Mouse (Mus musculus) limb, embryonic 11.5 days (tissue): ENCODE measurements around the gene Tldc1. TPM values are rescaled to one million over a fixed set of nuclear protein-coding genes. Genes with fewer than 3 reads are reported as not detected.

Experiments
- ATAC-seq: fragments of 200-750 bp; cut with Nextera tagmentation; 2 replicates; pipeline ENCODE4 v1.8.0; 2017; ENCODE audit warnings: low read depth; ENCODE audit not compliant: insufficient number of reproducible peaks, low FRiP score, low TSS enrichment
- DNase-seq: peaks from one replicate; pipeline ENCODE4 v3.0.0-alpha.2; 2015; ENCODE audit warnings: low spot score
- H3K27ac ChIP-seq: fragments of 300-500 bp; sonication (generic); replicated peaks from 2 replicates; pipeline ENCODE4 v1.5.1; 2014; ENCODE audit warnings: low read depth, mild to moderate bottlenecking, low read length
- H3K27me3 ChIP-seq: fragments of 300-500 bp; sonication (generic); 2 replicates; pipeline ENCODE4 v1.6.1; 2014; ENCODE audit warnings: mild to moderate bottlenecking, low read length, mixed read lengths; ENCODE audit not compliant: control insufficient read depth, insufficient read depth
- H3K36me3 ChIP-seq: fragments of 300-500 bp; sonication (generic); 2 replicates; pipeline ENCODE4 v1.6.1; 2014; ENCODE audit warnings: mild to moderate bottlenecking, low read length, moderate library complexity, mixed read lengths; ENCODE audit not compliant: control insufficient read depth, insufficient read depth
- H3K4me1 ChIP-seq: fragments of 300-500 bp; sonication (generic); 2 replicates; pipeline ENCODE4 v1.6.1; 2014; ENCODE audit warnings: low read length, mixed read lengths; ENCODE audit not compliant: control insufficient read depth, insufficient read depth
- H3K4me2 ChIP-seq: fragments of 300-500 bp; sonication (generic); 2 replicates; pipeline ENCODE4 v1.6.1; 2014; ENCODE audit warnings: low read depth, mild to moderate bottlenecking, moderate library complexity; ENCODE audit not compliant: severe bottlenecking
- H3K4me3 ChIP-seq: fragments of 300-500 bp; sonication (generic); 2 replicates; pipeline ENCODE4 v1.5.1; 2014; ENCODE audit warnings: low read depth, low read length
- H3K9ac ChIP-seq: fragments of 300-500 bp; sonication (generic); 2 replicates; pipeline ENCODE4 v1.6.1; 2014; ENCODE audit warnings: mild to moderate bottlenecking, low read length
- H3K9me3 ChIP-seq: fragments of 300-500 bp; sonication (generic); 2 replicates; pipeline ENCODE4 v1.6.1; 2016; ENCODE audit warnings: low read length; ENCODE audit not compliant: control insufficient read depth
- WGBS: fragments of 180-500 bp; shearing (Covaris S2); extraction: QIAGEN DNeasy Blood & Tissue Kit; methylation state at CpG from one replicate; pipeline ENCODE4 v1.1.7; 2014; 5-methylcytosine and 5-hydroxymethylcytosine counted together
- polyA plus RNA-seq: library from polyadenylated mRNA; unstranded; fragments of >200 nt; fragmentation: Nextera tagmentation; extraction: Ambion mirVana; gene quantifications from 2 replicates; pipeline ENCODE4 v1.2.1, GENCODE M21; 2014

The Tldc1 gene
- polyA plus RNA-seq, 1 experiment from 2014 or later, result 7.0 TPM

GRCm38 (mm10) chr8:119744604-119745003, 33.6 kb downstream of the Tldc1 start:
- Histone ChIP-seq H3K27me3 (no peaks in the 10 kb centered on the region), H3K9ac (no peak overlapping the region), H3K36me3 (no peaks in the 10 kb centered on the region), H3K4me3 (no peak overlapping the region), H3K4me2 (no peak overlapping the region), H3K27ac (no peak overlapping the region), H3K9me3 (no peaks in the 10 kb centered on the region), H3K4me1 (0 out of 2 replicates have a peak, but pooled peaks cover 4% of the 10 kb centered on the region)
- WGBS, result 81% methylated on average over 4 of the region's 4 CpGs
- ATAC-seq, result no peak
- DNase-seq, result no peak

- Histone ChIP-seq H3K27me3 (no peaks in the 10 kb centered on the region), H3K9ac (no peak overlapping the region), H3K4me2 (no peak overlapping the region), H3K27ac (no peak overlapping the region), H3K36me3 (no peaks in the 10 kb centered on the region), H3K4me1 (0 out of 2 replicates have a peak, but pooled peaks cover 4% of the 10 kb centered on the region), H3K4me3 (no peak overlapping the region), H3K9me3 (no peaks in the 10 kb centered on the region)
- 57% methylated on average over 13 of the region's 13 CpGs for WGBS
- peak; percentile 13; the same call in 1 of the 2 replicates for ATAC-seq
- DNase-seq, result peak; percentile 80
Observed at GRCm38 (mm10) chr8:119743291-119744026, 34.8 kb downstream of the Tldc1 start.

- Histone ChIP-seq H3K36me3 (no peaks in the 10 kb centered on the region), H3K4me3 (no peak overlapping the region), H3K27ac (no peak overlapping the region), H3K27me3 (no peaks in the 10 kb centered on the region), H3K4me2 (no peak overlapping the region), H3K9ac (no peak overlapping the region), H3K4me1 (0 out of 2 replicates have a peak, but pooled peaks cover 4% of the 10 kb centered on the region), H3K9me3 (no peaks in the 10 kb centered on the region)
- ATAC-seq, result no peak
- no peak for DNase-seq
- 86% methylated on average over 7 of the region's 7 CpGs for whole genome bisulfite sequencing
Observed at GRCm38 (mm10) chr8:119742409-119742808, 35.8 kb downstream of the Tldc1 start.

DNA sequence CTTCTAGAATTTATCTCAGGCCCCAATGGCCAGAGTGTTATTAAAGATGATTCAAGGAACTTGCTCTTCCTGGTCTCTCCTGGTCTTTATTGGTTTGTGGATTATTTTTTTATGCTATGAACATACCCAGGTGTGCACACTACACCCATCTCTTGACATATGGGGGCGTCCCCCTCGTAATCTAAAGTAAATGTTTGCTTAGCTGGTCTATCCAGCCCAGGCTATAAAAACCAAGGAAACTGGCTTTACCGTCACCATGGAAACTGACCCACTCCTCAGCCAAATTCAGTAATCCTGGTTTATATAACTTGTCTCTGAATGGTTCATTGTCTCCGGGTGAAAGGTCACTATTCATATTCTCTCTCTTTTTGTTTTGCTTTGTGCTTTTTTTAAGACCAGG, 37.6 kb downstream of the Tldc1 start:
- Histone ChIP-seq H3K4me1 (0 out of 2 replicates have a peak, but pooled peaks cover 4% of the 10 kb centered on the region), H3K27me3 (no peaks in the 10 kb centered on the region), H3K4me3 (no peak overlapping the region), H3K9me3 (no peaks in the 10 kb centered on the region), H3K27ac (no peak overlapping the region), H3K4me2 (no peak overlapping the region), H3K36me3 (no peaks in the 10 kb centered on the region), H3K9ac (no peak overlapping the region)
- ATAC-seq, result no peak
- DNase-seq, result no peak
- WGBS, result 74% methylated on average over 4 of the region's 4 CpGs

DNA sequence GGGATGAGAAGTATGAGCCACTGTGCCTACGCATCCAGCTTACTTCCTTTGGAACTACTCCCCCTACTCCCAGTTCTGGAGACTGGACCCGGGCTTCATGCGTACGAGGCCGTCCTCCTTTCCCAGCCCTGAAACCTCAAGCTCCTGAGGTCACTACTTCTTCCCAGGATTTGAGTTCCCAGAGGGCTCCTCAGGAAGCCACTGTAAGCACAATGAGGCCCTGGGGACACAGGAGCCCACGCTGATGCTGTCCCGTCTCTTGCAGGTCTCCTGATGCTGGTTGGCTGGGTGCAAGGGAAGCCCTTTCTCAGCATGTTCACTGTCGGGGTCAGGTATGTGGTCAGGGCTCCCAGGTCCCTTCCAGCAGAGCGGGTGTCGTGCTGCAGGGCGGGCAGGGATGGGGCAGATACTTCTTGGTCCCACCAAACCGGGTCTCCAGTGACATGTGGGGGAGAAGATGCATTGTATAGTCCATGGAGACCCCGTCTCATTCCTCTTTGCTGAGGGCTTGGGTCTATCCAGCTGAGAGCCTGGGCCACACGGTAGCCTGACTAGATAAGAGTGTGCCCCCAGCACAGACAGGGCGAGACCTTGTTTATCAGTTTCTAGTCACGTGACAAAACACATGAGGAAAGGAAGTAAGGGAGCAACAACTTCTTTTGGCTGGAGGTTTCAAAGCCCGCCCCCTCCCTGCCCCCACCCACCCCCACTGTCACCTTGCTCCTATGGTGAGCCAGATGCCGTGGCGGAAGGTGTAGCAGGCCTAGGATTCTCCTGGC, 39.9 kb downstream of the Tldc1 start:
- Histone ChIP-seq H3K9me3 (no peaks in the 10 kb centered on the region), H3K4me2 (no peak overlapping the region), H3K27ac (no peak overlapping the region), H3K36me3 (no peaks in the 10 kb centered on the region), H3K4me3 (no peak overlapping the region), H3K27me3 (no peaks in the 10 kb centered on the region), H3K9ac (no peak overlapping the region), H3K4me1 (0 out of 2 replicates have a peak, but pooled peaks cover 3% of the 10 kb centered on the region)
- DNase-seq (no peak), ATAC-seq (no peak)
- WGBS, result 76% methylated on average over 19 of the region's 19 CpGs

- Histone ChIP-seq H3K27ac (no peak overlapping the region), H3K9me3 (no peaks in the 10 kb centered on the region), H3K36me3 (no peaks in the 10 kb centered on the region), H3K4me1 (0 out of 2 replicates have a peak, but pooled peaks cover 2% of the 10 kb centered on the region), H3K27me3 (no peaks in the 10 kb centered on the region), H3K4me3 (no peak overlapping the region), H3K9ac (no peak overlapping the region), H3K4me2 (no peak overlapping the region)
- WGBS, result 87% methylated on average over 11 of the region's 11 CpGs
- no peak for DNase-seq
- ATAC-seq, result no peak
Observed at GRCm38 (mm10) chr8:119737093-119737900, 40.9 kb downstream of the Tldc1 start.

- Histone ChIP-seq H3K27me3 (no peaks in the 10 kb centered on the region), H3K4me1 (0 out of 2 replicates have a peak, but pooled peaks cover 2% of the 10 kb centered on the region), H3K9me3 (no peaks in the 10 kb centered on the region), H3K9ac (no peak overlapping the region), H3K36me3 (no peaks in the 10 kb centered on the region), H3K4me2 (no peak overlapping the region), H3K27ac (no peak overlapping the region), H3K4me3 (no peak overlapping the region)
- DNase-seq, result no peak
- ATAC-seq, result no peak
- WGBS, result 90% methylated on average over 10 of the region's 10 CpGs
Observed at GRCm38 (mm10) chr8:119736348-119736917, 41.8 kb downstream of the Tldc1 start.

- Histone ChIP-seq H3K36me3 (no peaks in the 10 kb centered on the region), H3K27me3 (no peaks in the 10 kb centered on the region), H3K4me1 (no peaks in the 10 kb centered on the region), H3K9ac (no peak overlapping the region), H3K4me2 (no peak overlapping the region), H3K4me3 (no peak overlapping the region), H3K9me3 (no peaks in the 10 kb centered on the region), H3K27ac (no peak overlapping the region)
- WGBS, result 89% methylated on average over 13 of the region's 13 CpGs
- DNase-seq, result no peak
- no peak for ATAC-seq
Observed at GRCm38 (mm10) chr8:119732072-119732471, 46.1 kb downstream of the Tldc1 start.
